Mouse (Mus musculus) intestine, postnatal 0 days (tissue): ENCODE data around the gene Nrbf2. TPM values are rescaled to one million over a fixed set of nuclear protein-coding genes. Genes with fewer than 3 reads are reported as not detected.

Experiments used
- ATAC-seq: fragments of 200-750 bp; cut with Nextera tagmentation; 2 replicates; pipeline ENCODE4 v1.8.0; 2017; ENCODE audit warnings: mild to moderate bottlenecking, moderate TSS enrichment, moderate library complexity
- H3K27ac ChIP-seq: fragments of 300-500 bp; sonication (generic); 2 replicates; pipeline ENCODE4 v1.5.1; 2014; ENCODE audit warnings: mild to moderate bottlenecking, low read depth, low read length, moderate library complexity
- H3K27me3 ChIP-seq: fragments of 300-500 bp; sonication (generic); replicated peaks from 2 replicates; pipeline ENCODE4 v1.6.1; 2014; ENCODE audit warnings: low read length, mixed read lengths; ENCODE audit not compliant: control insufficient read depth, insufficient read depth
- H3K36me3 ChIP-seq: fragments of 300-500 bp; sonication (generic); 2 replicates; pipeline ENCODE4 v1.6.1; 2014; ENCODE audit warnings: mild to moderate bottlenecking, moderate library complexity; ENCODE audit not compliant: control insufficient read depth, insufficient read depth
- H3K4me1 ChIP-seq: fragments of 300-500 bp; sonication (generic); replicated peaks from 2 replicates; pipeline ENCODE4 v1.6.1; 2014; ENCODE audit warnings: antibody characterized with exemption, low read length, mixed read lengths; ENCODE audit not compliant: control insufficient read depth, insufficient read depth
- H3K4me2 ChIP-seq: fragments of 300-500 bp; sonication (generic); replicated peaks from 2 replicates; pipeline ENCODE4 v1.6.1; 2014; ENCODE audit warnings: low read depth, mild to moderate bottlenecking, moderate library complexity
- H3K4me3 ChIP-seq: fragments of 300-500 bp; sonication (generic); 2 replicates; pipeline ENCODE4 v1.5.1; 2014; ENCODE audit warnings: low read depth, low read length
- H3K9ac ChIP-seq: fragments of 300-500 bp; sonication (generic); 2 replicates; pipeline ENCODE4 v1.6.1; 2014; ENCODE audit warnings: mild to moderate bottlenecking, low read depth, low read length
- H3K9me3 ChIP-seq: fragments of 300-500 bp; sonication (generic); 2 replicates; pipeline ENCODE4 v1.6.1; 2016; ENCODE audit warnings: mixed run types; ENCODE audit not compliant: control insufficient read depth
- CTCF ChIP-seq: sonication (generic); IDR thresholded peaks from 2 replicates; pipeline ENCODE4 v1.5.1; 2016; ENCODE audit warnings: low read depth, mild to moderate bottlenecking, control low read depth, antibody characterized with exemption, moderate library complexity
- WGBS: fragments of 180-500 bp; shearing (Covaris S2); extraction: QIAGEN DNeasy Blood & Tissue Kit; methylation state at CpG from one replicate; pipeline ENCODE4 v1.1.7; 2014; 5-methylcytosine and 5-hydroxymethylcytosine counted together
- polyA plus RNA-seq: library from polyadenylated mRNA; unstranded; fragments of >200 nt; fragmentation: Nextera tagmentation; extraction: Ambion mirVana; gene quantifications from 2 replicates; pipeline ENCODE4 v1.2.1, GENCODE M21; 2015

Gene Nrbf2
- polyA plus RNA-seq, 1 experiment from 2014 or later: 31.7 TPM

DNA sequence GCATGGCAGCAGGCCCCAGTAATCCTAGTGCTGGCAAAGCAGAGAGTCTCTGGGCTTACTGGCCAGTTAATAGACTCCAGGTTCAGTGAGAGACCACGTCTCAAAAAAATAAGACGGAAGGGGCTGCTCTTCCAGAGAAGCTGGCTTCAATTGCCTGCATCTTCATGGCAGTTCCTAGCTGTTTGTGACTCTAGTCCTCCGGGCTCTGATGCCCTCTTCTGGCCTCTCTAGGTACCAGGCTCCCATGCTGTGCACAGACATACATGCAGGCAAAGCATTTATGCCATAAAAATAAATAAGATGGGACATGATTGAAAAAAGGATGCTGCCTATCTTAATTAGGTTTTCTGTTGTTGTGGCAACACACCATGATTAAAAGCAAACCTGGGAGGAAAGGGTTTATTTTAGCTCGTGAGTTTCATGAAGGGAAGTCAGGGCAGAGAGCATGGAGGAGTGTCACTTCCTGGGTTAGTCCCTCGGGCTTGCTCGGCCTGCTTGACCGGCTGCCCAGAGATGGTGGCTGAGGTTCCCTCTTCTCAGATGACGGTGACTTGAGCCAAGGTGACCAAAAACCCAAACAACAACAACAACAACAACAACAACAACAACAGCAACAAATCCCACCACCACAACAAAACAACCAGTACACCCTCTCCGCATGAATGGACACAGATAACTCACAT lies 26.3 kb upstream of the Nrbf2 start:
- Histone ChIP-seq H3K4me1 (no peaks in the 10 kb centered on the region), H3K9ac (no peak overlapping the region), H3K27ac (no peak overlapping the region), H3K9me3 (no peaks in the 10 kb centered on the region), H3K36me3 (no peaks in the 10 kb centered on the region), H3K27me3 (no peaks in the 10 kb centered on the region), H3K4me2 (no peak overlapping the region), H3K4me3 (no peak overlapping the region)
- ATAC-seq: no peak
- TF ChIP-seq CTCF: peak; percentile 88
- WGBS: 23% methylated on average over 9 of the region's 9 CpGs

DNA sequence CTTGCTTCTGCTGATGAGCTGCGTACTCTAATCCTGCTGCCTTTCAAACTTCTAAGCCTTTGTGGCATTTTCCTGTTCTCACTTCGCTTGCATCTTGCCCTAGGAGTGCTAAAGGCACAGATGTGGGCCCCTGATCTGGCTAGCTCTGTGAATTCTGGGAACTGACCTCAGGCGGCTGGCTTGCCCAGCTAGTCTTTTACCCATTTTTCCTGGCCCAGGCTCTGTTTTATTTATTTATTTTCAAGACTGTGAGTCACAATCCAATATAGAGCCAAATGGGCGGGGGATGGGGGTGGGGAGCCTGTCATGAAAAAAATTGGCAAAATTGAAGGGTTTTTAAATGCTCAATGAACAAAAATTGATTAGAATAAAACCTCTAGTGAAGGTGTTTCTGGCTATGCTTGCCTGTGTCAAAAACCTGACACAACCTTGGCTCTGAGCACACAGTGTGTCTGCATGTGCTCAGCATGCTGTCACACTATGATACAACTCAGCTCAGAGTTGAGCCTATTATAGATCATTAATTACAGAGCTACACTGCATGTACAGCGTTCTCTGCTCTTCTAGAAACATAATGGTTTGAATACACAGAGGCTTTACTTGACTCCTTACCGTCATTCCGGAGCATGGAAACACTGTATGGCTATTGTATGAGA lies 24.5 kb upstream of the Nrbf2 start:
- Histone ChIP-seq H3K9me3 (no peaks in the 10 kb centered on the region), H3K4me2 (no peak overlapping the region), H3K27me3 (no peaks in the 10 kb centered on the region), H3K36me3 (no peaks in the 10 kb centered on the region), H3K4me3 (no peak overlapping the region), H3K4me1 (no peaks in the 10 kb centered on the region), H3K27ac (no peak overlapping the region), H3K9ac (no peak overlapping the region)
- no peak for ATAC-seq
- TF ChIP-seq CTCF: no peak
- WGBS: 73% methylated on average over 7 of the region's 7 CpGs

DNA sequence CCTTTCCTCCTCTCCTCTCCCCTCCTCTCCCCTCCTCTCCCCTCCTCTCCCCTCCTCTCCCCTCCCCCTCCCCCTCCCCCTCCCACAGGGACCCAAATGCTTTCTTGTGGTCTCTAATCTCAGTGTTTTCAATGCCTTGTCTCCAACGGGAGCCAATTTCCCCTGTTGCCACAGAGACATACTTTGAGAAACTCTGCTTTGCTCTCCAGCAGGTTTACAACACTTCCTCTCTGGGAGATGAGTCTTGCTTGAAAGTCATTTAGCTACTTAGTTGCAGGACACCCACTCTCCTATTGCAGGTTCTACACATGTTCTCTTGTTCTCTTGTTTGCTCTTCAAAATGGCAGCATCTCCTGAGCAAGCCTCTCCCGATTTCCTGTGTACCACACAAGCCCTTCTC lies 17.2 kb upstream of the Nrbf2 start:
- H3K9ac ChIP-seq: no peak overlapping the region
- H3K4me1 ChIP-seq: no peaks in the 10 kb centered on the region
- H3K27me3 ChIP-seq: no peaks in the 10 kb centered on the region
- H3K4me3 ChIP-seq: no peak overlapping the region
- ATAC-seq: no peak
- no peak overlapping the region for H3K4me2 ChIP-seq
- no peak overlapping the region for H3K27ac ChIP-seq
- H3K36me3 ChIP-seq: no peaks in the 10 kb centered on the region
- WGBS: 50% methylated on average over 2 of the region's 2 CpGs
- no peaks in the 10 kb centered on the region for H3K9me3 ChIP-seq
- TF ChIP-seq CTCF: no peak

DNA sequence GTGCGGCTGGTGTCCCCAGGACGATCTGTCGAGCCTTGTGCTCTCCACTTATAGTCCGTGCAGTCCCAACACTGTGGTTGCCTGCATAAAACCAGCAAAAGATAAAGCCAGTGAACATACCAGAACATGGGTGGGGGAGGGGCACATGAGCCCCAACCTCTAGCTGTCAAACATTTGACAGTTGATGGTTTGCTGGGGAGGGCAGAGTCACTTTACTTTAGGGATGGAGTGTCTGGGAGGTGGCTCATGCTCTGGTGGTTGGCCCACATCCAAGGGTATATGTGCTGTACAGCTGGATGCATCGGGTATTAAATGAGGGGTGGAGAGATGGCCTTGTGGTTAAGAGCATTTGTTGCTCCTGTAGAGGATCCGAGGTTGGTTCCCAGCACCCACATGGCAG lies 15.9 kb upstream of the Nrbf2 start:
- no peak for ATAC-seq
- Histone ChIP-seq H3K9ac (no peak overlapping the region), H3K4me3 (no peak overlapping the region), H3K36me3 (no peaks in the 10 kb centered on the region), H3K27ac (no peak overlapping the region), H3K4me1 (no peaks in the 10 kb centered on the region), H3K27me3 (no peaks in the 10 kb centered on the region), H3K9me3 (no peaks in the 10 kb centered on the region), H3K4me2 (no peak overlapping the region)
- 89% methylated on average over 6 of the region's 6 CpGs for WGBS
- no peak for TF ChIP-seq CTCF

DNA sequence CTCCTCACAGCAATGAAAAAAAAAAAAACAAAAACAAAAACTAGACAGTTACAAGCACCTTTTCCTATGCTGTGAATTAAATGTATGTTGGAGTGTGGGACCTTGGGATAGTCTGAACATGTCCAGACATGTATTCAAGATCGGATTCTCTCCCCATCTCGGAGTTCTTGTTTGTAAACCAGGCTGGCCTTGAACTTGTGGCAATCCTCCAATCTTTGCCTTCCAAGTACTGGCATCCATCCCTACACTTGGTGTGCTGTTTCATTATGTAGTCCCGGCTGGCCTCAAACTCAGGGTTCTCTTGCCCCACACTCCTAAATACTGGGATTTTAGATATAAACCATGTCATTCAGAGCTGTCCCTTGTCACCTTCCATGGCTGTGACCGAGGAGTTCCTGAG lies 14.2 kb upstream of the Nrbf2 start:
- no peak overlapping the region for H3K4me2 ChIP-seq
- H3K4me3 ChIP-seq: no peak overlapping the region
- no peak for ATAC-seq
- no peak overlapping the region for H3K9ac ChIP-seq
- no peaks in the 10 kb centered on the region for H3K4me1 ChIP-seq
- no peaks in the 10 kb centered on the region for H3K36me3 ChIP-seq
- no peaks in the 10 kb centered on the region for H3K9me3 ChIP-seq
- no peak overlapping the region for H3K27ac ChIP-seq
- 72% methylated on average over 4 of the region's 4 CpGs for WGBS
- no peaks in the 10 kb centered on the region for H3K27me3 ChIP-seq
- no peak for TF ChIP-seq CTCF

DNA sequence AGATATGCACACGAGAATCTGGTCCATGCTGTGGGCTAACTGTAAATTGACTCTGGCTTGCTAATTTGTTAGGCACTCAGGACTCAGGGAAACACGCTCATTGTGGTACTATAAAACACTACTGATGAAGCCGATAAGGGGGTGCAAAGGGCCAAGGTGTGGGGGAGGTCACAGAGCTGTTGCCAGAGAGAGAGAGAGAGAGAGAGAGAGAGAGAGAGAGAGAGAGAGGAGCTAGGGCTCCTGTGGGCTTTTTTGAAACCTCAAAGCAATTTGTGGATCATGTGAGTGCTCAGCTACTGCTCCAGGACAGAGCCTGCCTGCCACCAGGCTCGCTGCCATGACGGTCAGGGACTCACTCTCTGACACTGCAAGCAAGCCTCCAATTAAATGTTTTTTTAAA lies 13.8 kb upstream of the Nrbf2 start:
- H3K36me3 ChIP-seq: no peaks in the 10 kb centered on the region
- no peaks in the 10 kb centered on the region for H3K4me1 ChIP-seq
- no peak for TF ChIP-seq CTCF
- H3K4me3 ChIP-seq: no peak overlapping the region
- ATAC-seq: no peak
- 35% methylated on average over 5 of the region's 5 CpGs for WGBS
- H3K27ac ChIP-seq: no peak overlapping the region
- no peaks in the 10 kb centered on the region for H3K9me3 ChIP-seq
- no peak overlapping the region for H3K4me2 ChIP-seq
- H3K27me3 ChIP-seq: no peaks in the 10 kb centered on the region
- no peak overlapping the region for H3K9ac ChIP-seq
